Mouse (Mus musculus) neutrophil, adult 5-6 weeks (primary cell): ENCODE measurements around the gene Nppa. TPM values are rescaled to one million over a fixed set of nuclear protein-coding genes. Genes with fewer than 3 reads are reported as not detected.
"Not testable (repeated sequence)": the region's sequence is repeated elsewhere in the genome, so short reads cannot be mapped to it uniquely, and the experiment has no call there.

Source experiments
- ATAC-seq: fragments of 151-379, 151-347 bp; 2 replicates; pipeline ENCODE4 v1.8.0; 2017; ENCODE audit warnings: mild to moderate bottlenecking, moderate TSS enrichment; ENCODE audit not compliant: insufficient number of reproducible peaks, poor library complexity, low FRiP score, severe bottlenecking; ENCODE audit errors: extremely low read depth
- total RNA-seq: library from RNA; stranded (forward); fragments of 200-1000 nt; gene quantifications from 2 replicates; pipeline ENCODE4 v1.2.3, GENCODE M21; 2017

The Nppa gene
- total RNA-seq, 1 experiment from 2014 or later: not detected

DNA sequence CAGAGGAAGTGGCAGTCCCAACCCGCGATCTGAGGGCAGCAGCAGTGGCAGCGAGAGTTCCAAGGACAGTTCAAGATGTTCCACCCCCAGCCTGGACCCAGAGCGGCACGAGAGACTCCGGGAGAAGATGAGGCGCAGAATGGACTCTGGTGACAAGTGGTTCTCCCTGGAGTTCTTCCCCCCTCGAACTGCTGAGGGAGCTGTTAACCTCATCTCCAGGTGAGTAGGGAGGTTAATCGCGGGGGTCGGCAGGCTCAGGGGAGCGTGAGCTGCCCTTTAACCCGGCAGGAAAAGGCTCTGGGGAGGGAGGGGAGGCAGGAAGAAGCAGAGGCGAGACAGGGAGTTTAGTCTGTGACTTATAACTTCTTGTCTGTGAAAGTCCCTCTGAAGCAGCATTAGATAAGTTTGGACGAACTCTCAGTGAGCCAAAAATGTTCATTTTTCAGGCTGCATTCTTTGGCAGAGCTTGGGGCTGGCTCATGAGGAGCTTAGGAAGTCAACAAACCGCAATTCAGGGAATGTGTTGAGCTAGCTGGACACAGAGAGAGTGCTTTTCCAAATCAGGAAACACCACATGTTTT lies 41.2 kb downstream of the Nppa start:
- no peak for ATAC-seq

DNA sequence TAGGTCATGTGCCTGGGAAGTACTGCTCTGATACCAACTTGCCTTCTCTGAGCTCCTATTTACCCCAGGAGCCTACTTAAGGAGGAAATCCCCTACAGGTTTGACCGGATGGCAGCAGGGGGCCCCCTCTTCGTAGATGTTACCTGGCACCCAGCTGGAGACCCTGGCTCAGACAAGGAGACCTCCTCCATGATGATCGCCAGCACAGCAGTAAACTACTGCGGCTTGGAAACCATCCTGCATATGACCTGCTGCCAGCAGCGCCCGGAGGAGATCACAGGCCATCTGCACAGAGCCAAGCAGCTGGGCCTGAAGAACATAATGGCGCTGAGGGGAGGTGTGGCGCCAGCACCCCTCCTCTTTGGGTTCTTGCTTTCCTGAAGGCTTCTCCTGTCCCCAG lies 42.8 kb downstream of the Nppa start:
- ATAC-seq: not testable (repeated sequence)

DNA sequence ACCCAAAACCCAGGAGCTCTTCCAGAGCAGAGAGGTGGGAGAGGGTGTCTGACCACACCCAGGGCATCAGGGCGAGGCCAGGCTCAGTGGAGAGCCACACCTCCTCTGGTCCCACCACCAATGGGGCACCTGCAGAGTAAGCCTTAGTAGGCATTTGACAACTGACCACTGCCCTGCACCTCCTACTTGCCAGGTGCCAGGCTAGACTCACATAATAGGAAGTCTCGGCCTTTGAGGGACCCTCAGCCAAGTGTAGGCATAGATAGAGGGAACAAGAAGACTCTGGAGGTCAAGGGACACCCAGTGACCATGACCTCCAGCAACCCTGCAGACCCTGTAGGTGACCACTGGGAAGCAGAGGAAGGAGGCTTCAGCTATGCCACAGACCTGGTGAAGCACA lies 43.6 kb downstream of the Nppa start:
- no peak for ATAC-seq

DNA sequence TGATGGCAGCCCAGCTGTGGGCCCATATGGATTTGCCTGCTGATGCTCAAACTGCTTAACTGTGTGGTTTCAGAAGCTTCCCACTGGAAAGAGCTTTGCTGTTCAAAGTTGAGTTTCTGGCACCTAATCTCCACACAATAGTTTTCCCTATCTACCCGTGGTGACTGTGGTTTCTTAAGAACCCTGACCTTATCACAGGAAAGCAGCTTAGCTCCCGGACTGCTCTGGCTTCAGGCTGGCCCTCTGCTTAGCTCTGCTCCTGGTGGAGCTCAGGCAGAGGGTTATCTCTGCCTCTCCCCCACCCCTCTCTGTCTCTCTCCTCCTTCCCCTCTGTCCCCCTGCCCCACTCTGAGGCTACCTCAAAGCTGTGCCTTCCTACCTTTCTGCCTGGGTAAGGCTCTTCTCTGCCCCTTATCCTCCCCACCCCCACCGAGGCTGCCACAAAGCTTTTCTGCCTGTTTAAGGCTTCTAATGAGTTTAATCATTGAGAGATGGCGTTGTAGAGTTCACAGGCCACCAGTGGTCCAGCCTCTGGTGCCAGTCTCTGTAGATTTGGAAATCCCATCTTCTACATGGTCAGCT lies 46.0 kb downstream of the Nppa start:
- no peak for ATAC-seq

DNA sequence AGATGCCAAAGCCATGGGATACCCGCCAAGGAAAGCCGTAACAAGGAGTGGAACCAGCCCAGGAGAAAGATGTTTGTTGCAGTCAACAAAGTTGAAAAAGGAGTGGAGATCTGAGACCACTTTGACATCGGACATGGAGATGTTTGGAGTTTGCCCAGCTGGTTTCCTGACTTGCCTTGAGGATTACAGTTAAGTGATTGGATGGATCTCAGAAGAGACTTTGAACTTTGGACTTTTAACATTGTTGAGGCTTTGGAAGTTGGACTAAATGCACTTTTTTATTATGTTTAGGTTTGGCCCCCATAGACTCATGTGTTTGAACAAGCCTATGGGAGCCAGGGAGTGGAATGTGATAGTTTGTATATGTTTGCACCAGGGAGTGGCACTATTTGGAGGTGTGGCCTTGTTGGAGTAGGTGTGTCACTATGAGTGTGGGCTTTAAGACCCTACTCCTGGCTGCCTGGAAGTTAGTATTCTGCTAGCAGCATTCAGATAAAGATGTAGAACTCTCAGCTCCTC lies 49.9 kb downstream of the Nppa start:
- not testable (repeated sequence) for ATAC-seq

DNA sequence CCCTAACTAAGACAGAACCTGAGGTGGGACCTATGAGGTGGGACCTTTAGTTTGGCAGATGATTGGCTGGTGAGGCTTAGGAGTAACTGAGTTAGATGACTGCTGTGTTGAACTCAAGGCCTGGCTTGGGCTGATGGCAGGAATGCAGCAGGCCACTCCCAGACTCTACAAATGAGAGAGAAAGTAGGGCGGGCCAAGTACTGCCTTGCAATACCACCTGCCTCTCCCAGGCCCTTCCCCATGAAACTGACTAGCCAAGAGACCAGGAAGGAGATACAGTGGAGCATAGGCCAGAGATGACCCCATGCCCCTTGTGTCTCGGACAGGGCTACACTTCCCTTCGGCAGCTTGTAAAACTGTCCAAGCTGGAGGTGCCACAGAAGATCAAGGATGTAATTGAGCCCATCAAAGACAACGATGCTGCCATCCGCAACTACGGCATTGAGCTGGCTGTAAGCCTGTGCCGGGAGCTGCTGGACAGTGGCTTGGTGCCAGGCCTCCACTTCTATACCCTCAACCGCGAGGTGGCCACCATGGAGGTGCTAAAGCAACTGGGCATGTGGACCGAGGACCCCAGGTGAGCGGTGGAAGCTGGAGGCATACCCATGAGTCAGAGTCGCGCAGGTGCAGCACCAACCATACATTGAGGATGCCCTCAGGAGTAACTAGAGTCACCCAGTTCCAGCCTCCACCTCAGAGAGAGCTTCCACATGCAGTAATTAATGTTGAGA lies 50.7 kb downstream of the Nppa start:
- no peak for ATAC-seq

Other genes starting within 250 kb of the Nppa start
- gene Zfp984, start 190.9 kb upstream of the Nppa start, total RNA-seq: 44.7 and 50.8 TPM in 2 replicates
- gene Zfp933, start 152.4 kb upstream of the Nppa start, total RNA-seq: 10.3 and 10.8 TPM in 2 replicates
- 67.3 and 77.2 TPM in 2 replicates for gene Miip, start 131.9 kb upstream of the Nppa start, total RNA-seq
- gene Fv1, start 131.7 kb upstream of the Nppa start, total RNA-seq: 20.9 and 22.0 TPM in 2 replicates
- 22.2 and 28.7 TPM in 2 replicates for gene Mfn2, start 96.0 kb upstream of the Nppa start, total RNA-seq
- gene Plod1, start 64.0 kb upstream of the Nppa start, total RNA-seq: 15.5 and 15.7 TPM in 2 replicates
- gene 2510039O18Rik, start 59.8 kb upstream of the Nppa start, total RNA-seq: 50.6 and 53.2 TPM in 2 replicates
- gene Nppb, start 14.9 kb upstream of the Nppa start, total RNA-seq: not detected in 2 replicates
- gene Clcn6, start 38.1 kb downstream of the Nppa start, total RNA-seq: 14.9 and 16.5 TPM in 2 replicates
- 10.0 and 20.0 TPM in 2 replicates for gene Mthfr, start 38.4 kb downstream of the Nppa start, total RNA-seq
- 19.3 and 20.5 TPM in 2 replicates for gene Agtrap, start 87.3 kb downstream of the Nppa start, total RNA-seq
- gene Mad2l2, start 129.7 kb downstream of the Nppa start, total RNA-seq: 8.7 and 12.2 TPM in 2 replicates
- gene Draxin, start 130.0 kb downstream of the Nppa start, total RNA-seq: 0.93 and 1.4 TPM in 2 replicates
- 10.2 and 11.3 TPM in 2 replicates for gene Fbxo6, start 151.4 kb downstream of the Nppa start, total RNA-seq
- 0.93 and 1.8 TPM in 2 replicates for gene Fbxo44, start 159.8 kb downstream of the Nppa start, total RNA-seq
- gene Fbxo2, start 159.9 kb downstream of the Nppa start, total RNA-seq: not detected in 2 replicates